Mouse (Mus musculus): ENCODE data around the gene Slc30a9. TPM values are rescaled to one million over a fixed set of nuclear protein-coding genes. Genes with fewer than 3 reads are reported as not detected.

Slc30a9 gene
- 172 and 173 TPM in 2 replicates for polyA plus RNA-seq (2015; fragmentation: Nextera tagmentation; extraction: Ambion mirVana)

DNA sequence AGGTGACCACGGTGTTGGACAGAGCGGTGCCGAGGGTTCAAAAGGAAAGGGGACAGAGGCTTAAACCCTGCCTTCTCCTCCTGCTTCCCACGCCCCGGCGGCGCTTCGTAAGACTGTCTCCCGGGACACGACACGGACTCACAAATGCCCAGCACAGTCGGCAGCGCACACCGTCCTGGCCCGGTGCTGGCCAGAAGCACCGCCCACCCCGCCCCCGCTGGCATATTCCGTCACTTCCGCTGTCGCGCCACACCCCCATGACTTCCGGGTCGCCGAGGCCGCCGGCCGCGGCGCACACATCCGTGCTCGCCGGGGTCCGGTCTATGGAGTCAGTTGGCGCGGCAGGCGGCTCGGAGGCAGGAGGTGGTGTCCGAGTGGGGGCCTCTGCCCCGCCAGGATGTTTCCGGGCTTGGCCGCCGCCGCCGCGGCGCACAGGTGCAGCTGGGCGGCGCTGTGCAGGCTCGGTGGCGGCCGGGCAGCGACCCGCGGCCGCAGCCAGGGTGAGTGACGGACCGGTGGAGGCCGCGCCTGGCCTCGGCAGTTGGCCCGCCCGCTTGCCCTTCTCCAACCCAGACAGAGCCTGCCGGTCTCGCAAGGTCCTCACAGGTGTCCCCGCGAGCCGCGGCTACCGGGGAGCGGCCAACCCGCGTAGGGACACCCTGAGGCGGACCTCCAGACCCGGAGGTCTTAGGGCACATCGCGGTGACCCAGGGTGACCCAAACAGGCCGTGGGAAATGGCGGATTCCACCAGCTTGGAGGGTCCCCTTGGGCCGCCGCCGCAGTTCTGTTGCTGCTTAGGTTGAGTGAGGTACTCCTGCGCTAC is at the start of gene Slc30a9:
TSS of gene Slc30a9 (plus strand) at position 258 of the 824 bp plus-strand sequence.
- no peaks in the 10 kb centered on the region for H3K9me3 ChIP-seq
- H3K36me3 ChIP-seq = 0 out of 2 replicates have a peak, but pooled peaks cover 5% of the 10 kb centered on the region
- peak within 1 kb of the TSS; percentile 88 for H3K4me2 ChIP-seq
- ATAC-seq (ENCODE audit: low read depth) = peak; percentile 97
- peak within 1 kb of the TSS; percentile 95 for H3K9ac ChIP-seq
- under 1% methylated on average over 81 of the region's 83 CpGs for WGBS
- H3K27ac ChIP-seq (replicated peaks) = peak within 1 kb of the TSS; percentile 83
- no peaks in the 10 kb centered on the region for H3K27me3 ChIP-seq
- H3K4me1 ChIP-seq (replicated peaks) = peaks cover 30% of the 10 kb centered on the region
- peak within 1 kb of the TSS; percentile 98 for H3K4me3 ChIP-seq

DNA sequence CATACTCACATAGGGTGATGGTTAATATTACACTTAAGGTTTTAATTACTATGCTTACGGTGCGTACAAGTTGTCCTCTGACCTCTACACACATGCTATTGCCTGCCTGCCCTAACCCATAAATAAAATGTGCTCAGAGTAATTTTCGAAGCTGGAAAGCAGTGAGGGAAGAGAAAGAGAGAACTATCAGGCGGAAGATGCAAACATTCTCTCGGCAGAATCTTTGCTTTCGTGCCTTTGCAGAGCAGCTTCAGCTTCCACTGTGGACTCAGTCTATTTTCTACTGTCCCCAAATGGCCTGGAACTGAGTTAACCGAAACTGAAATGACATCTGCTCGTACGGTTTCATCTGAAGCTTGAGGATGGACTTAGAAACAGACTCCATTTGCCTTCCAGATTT is 48.3 kb upstream of the Slc30a9 start:
- 89% methylated on average over 9 of the region's 9 CpGs for WGBS
- no peak for ATAC-seq (ENCODE audit: low read depth)
- no peak overlapping the region for H3K27ac ChIP-seq (replicated peaks)
- H3K9me3 ChIP-seq = no peaks in the 10 kb centered on the region
- no peak overlapping the region for H3K4me2 ChIP-seq
- 0 out of 2 replicates have a peak, but pooled peaks cover 4% of the 10 kb centered on the region for H3K36me3 ChIP-seq
- H3K4me3 ChIP-seq = no peak overlapping the region
- no peak overlapping the region for H3K9ac ChIP-seq
- H3K27me3 ChIP-seq = no peaks in the 10 kb centered on the region; the same call in 1 of the 2 replicates
- H3K4me1 ChIP-seq (replicated peaks) = peaks cover 27% of the 10 kb centered on the region

DNA sequence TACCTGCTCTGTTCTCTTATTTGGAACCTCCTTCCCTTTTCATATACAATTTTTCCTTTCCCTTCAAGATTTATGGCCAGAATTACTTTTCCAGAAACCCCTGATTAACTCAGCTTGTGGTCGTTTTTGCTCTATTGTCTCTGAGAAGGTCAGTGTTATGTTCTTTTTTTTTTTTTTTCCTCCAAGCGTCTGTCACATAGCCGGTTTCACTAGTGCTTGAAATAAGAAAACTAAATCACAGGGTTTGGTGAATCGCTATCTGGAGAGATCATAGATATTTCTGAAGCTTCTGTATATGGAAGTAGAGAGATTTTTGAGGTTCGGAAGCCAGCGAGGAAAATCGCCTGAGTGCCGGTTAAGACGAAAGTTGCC is 46.6 kb upstream of the Slc30a9 start:
- H3K9ac ChIP-seq = peak overlapping the region; percentile 57
- H3K27me3 ChIP-seq = no peaks in the 10 kb centered on the region; the same call in 1 of the 2 replicates
- peaks cover 27% of the 10 kb centered on the region for H3K4me1 ChIP-seq (replicated peaks)
- peak overlapping the region; percentile 94 for H3K4me3 ChIP-seq
- H3K27ac ChIP-seq (replicated peaks) = peak overlapping the region; percentile 25; the same call in 1 of the 2 replicates
- 1% methylated on average over 9 of the region's 9 CpGs for WGBS
- ATAC-seq (ENCODE audit: low read depth) = peak; percentile 6; the same call in 1 of the 2 replicates
- no peaks in the 10 kb centered on the region for H3K9me3 ChIP-seq
- H3K36me3 ChIP-seq = peaks cover 19% of the 10 kb centered on the region
- peak overlapping the region; percentile 79 for H3K4me2 ChIP-seq

DNA sequence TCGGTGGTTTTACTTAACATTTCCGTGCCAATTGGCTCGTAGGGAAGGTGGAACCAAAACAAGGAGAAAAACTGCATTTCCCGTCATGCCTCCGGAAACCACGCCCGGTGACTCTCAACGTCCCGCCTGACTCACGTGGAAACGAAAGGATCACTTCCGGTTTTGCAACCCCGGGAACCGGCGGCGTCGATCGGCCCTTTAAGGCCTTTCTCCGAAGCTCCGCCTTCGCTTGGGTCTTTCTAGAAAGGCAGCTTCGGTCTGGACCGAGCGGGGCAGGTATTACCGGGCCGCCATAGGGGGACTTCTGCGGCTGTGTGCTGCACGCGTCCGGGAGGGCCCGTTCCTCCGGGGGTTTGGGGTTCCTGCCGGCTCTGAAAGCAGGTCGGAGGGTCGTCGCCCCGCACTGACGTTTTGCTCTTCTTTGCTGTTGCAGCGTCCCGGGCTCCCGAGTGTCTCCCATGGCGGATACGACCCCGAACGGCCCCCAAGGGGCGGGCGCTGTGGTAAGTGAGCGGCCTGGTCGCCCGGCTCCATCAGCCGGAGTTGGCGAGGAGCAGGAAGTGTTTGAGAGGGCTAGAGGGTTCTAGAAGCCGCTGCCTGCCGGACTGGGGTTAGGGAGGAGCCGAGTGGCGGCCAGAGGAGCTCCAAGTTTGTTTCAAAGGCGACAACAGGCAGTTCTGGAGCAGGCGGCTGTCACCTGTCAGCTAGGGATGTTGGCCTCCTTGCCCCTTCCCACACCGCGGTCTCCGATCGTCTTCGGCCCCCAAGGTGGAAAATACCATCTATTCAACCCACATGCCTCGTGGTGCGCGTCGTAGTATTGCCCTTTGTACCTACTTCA is 46.0 kb upstream of the Slc30a9 start, which contains the start of gene Tmem33:
TSS of gene Tmem33 (plus strand) at position 35 of the 841 bp plus-strand sequence.
- Histone ChIP-seq H3K27me3 (no peaks in the 10 kb centered on the region; the same call in 1 of the 2 replicates), H3K9me3 (no peaks in the 10 kb centered on the region), H3K27ac (replicated peaks) (peak within 1 kb of the TSS; percentile 95), H3K9ac (peak within 1 kb of the TSS; percentile 94), H3K4me1 (replicated peaks) (peaks cover 27% of the 10 kb centered on the region), H3K36me3 (peaks cover 25% of the 10 kb centered on the region), H3K4me2 (peak within 1 kb of the TSS; percentile 79), H3K4me3 (peak within 1 kb of the TSS; percentile 94)
- ATAC-seq (ENCODE audit: low read depth) = peak; percentile 93
- WGBS = under 1% methylated on average over 67 of the region's 67 CpGs

DNA sequence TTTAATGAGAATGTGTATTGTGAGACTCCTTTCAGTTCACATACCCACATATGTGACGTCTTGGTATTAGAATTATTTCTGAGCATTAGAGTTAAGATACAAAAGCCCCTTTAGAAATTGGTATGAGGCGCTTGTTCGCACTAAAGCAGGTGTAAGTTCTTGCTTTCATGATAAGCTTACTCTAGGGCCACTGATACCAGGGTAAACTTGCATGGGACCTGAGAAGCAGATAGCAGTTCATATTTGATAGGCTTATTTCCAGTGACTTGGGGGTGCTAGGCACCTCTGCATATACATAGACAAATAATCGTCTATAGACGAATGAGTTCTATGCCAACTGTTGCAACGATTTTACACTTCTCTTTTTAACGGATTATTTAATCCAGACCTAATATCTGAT is 43.8 kb upstream of the Slc30a9 start:
- no peak for ATAC-seq (ENCODE audit: low read depth)
- Histone ChIP-seq H3K4me2 (no peak overlapping the region), H3K36me3 (peaks cover 45% of the 10 kb centered on the region), H3K4me1 (replicated peaks) (peaks cover 27% of the 10 kb centered on the region), H3K9me3 (no peaks in the 10 kb centered on the region), H3K9ac (no peak overlapping the region), H3K27me3 (no peaks in the 10 kb centered on the region; the same call in 1 of the 2 replicates), H3K4me3 (no peak overlapping the region), H3K27ac (replicated peaks) (no peak overlapping the region)
- WGBS = 94% methylated on average over 7 of the region's 7 CpGs

DNA sequence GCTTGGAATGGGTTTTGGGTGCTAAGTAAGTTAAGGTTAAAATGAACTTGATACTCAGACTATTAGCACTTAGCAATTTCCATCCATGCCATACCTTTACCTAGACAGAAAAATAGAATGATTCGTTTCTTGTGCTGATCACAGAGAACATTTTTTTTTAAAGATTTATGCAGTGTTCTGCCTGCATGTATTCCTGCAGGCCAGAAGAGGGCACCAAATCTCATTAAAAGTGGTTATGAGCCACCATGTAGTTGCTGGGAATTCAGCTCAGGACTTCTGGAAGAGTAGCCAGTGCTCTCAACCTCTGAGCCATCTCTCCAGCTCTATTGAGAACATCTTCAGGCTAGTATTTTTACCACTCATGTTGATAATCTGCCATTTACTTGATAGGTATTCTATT is 40.6 kb upstream of the Slc30a9 start:
- Histone ChIP-seq H3K4me2 (no peak overlapping the region), H3K27ac (replicated peaks) (no peak overlapping the region), H3K4me3 (no peak overlapping the region), H3K27me3 (no peaks in the 10 kb centered on the region), H3K9me3 (no peaks in the 10 kb centered on the region), H3K36me3 (peaks cover 60% of the 10 kb centered on the region), H3K9ac (no peak overlapping the region), H3K4me1 (replicated peaks) (peaks cover 18% of the 10 kb centered on the region)
- ATAC-seq (ENCODE audit: low read depth) = no peak
- WGBS = 89% methylated on average over 1 of the region's 1 CpGs

DNA sequence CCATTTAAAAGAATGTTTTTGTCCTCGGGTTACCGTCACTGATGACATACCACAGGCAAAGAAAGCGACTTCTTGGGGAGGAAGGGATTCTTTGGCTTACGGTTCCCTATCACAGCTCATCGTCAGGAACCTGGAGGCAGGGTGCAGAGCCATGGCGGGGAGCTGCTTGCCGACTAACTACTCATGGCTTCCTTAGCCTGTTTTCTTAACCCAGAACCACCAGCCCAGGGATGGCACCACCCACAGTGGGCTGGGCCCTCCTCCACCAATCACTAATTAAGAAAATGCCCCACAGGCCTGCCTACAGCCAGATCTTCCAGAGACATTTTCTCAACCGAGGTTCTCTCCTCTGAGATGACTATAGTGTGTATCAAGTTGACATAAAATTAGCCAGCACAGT is 37.4 kb upstream of the Slc30a9 start:
- peaks cover 48% of the 10 kb centered on the region for H3K36me3 ChIP-seq
- H3K9me3 ChIP-seq = no peaks in the 10 kb centered on the region
- H3K27me3 ChIP-seq = no peaks in the 10 kb centered on the region
- WGBS = 95% methylated on average over 8 of the region's 8 CpGs
- no peak for ATAC-seq (ENCODE audit: low read depth)
- no peak overlapping the region for H3K9ac ChIP-seq
- H3K27ac ChIP-seq (replicated peaks) = no peak overlapping the region
- no peak overlapping the region for H3K4me3 ChIP-seq
- no peaks in the 10 kb centered on the region for H3K4me1 ChIP-seq (replicated peaks)
- no peak overlapping the region for H3K4me2 ChIP-seq

DNA sequence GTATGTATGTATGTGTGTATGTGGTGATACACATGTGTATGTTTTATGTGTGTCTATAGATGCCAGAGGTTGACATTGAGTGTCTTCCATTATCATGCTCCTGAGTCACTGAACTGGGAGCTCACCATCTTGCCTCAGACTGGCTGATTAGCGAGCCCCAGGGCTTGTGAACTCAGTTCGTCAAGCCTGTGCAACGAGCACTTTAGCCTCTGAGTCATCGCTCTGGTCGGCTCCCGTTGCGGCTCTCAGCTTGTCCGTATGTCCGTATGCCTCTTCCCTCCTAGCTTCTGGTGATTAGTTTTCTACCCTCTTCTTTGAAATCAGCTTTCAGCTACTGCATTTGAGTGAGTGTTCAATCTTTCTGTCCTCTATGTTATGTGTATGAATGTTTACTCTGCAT is 27.3 kb upstream of the Slc30a9 start:
- H3K4me1 ChIP-seq (replicated peaks) = no peaks in the 10 kb centered on the region
- no peak overlapping the region for H3K4me3 ChIP-seq
- no peak overlapping the region for H3K27ac ChIP-seq (replicated peaks)
- H3K9me3 ChIP-seq = no peaks in the 10 kb centered on the region
- no peak for ATAC-seq (ENCODE audit: low read depth)
- H3K9ac ChIP-seq = no peak overlapping the region
- H3K27me3 ChIP-seq = no peaks in the 10 kb centered on the region
- H3K4me2 ChIP-seq = no peak overlapping the region
- 96% methylated on average over 9 of the region's 9 CpGs for whole genome bisulfite sequencing
- peaks cover 36% of the 10 kb centered on the region for H3K36me3 ChIP-seq

DNA sequence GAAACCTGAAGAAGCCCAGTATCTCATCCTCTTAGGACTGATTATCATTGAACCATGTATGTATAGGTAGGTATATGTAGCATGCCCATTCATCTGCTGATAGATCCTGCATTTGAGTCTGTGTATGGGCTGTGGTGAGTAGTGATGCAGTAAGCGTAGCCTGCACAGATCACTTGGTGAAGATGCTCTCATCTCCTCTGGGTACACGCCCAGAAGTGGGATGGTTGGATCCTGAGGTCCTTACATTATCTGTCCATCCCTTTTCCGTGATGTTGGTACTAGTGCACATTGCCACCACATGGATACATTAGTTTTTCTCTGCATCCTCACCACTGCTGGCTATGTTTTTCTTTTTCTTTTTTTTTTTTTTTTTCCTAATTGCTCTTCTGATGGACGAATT is 26.9 kb upstream of the Slc30a9 start:
- H3K9ac ChIP-seq = no peak overlapping the region
- H3K27ac ChIP-seq (replicated peaks) = no peak overlapping the region
- H3K27me3 ChIP-seq = no peaks in the 10 kb centered on the region
- no peak overlapping the region for H3K4me3 ChIP-seq
- H3K9me3 ChIP-seq = no peaks in the 10 kb centered on the region
- H3K4me1 ChIP-seq (replicated peaks) = no peaks in the 10 kb centered on the region
- H3K36me3 ChIP-seq = peaks cover 40% of the 10 kb centered on the region
- 95% methylated on average over 4 of the region's 4 CpGs for WGBS
- no peak for ATAC-seq (ENCODE audit: low read depth)
- H3K4me2 ChIP-seq = no peak overlapping the region

DNA sequence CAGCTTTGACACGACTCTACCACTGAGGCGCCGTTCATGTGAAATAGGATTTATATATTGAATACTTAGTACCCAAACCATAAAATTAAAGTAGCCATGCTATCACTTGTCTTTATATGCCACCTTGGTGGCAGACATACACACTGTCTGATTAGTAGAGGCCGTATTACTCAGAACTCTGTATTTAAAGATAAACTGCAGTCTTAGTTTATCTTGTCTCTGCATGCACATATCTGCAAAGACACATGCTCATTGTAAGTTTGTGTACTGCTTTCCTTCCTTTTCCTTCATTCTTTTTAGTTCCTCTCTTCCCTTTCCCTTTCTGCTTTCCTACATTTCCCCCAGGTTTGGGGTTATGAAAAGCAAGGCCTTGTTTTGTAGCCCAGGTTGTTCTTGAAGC is 26.4 kb upstream of the Slc30a9 start:
- 88% methylated on average over 4 of the region's 4 CpGs for WGBS
- ATAC-seq (ENCODE audit: low read depth) = no peak

DNA sequence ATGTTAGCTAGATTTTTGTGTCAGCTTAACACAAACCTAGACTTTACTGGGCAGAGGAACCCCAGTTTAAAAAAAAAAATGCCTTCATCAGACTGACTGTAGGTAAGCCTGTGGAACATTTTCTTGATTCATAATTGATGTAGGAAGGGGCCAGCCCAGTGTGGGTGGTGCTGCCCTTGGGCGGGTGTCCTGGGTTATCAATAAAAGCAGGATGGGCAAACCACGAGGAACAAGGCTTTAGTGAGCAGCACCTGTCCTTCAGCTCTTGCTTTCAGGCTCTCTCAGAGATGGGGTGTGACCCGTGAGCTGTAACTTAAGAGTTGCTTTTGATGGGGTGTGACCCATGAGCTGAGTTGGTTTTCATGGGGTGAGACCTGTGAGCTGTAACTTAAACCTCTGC is 11.7 kb upstream of the Slc30a9 start:
- no peak overlapping the region for H3K27ac ChIP-seq (replicated peaks)
- WGBS = 84% methylated on average over 3 of the region's 3 CpGs

More for the DNA sequence above, 26.4 kb upstream of the Slc30a9 start:
- peaks cover 46% of the 10 kb centered on the region for H3K36me3 ChIP-seq
- H3K9me3 ChIP-seq = no peaks in the 10 kb centered on the region
- no peaks in the 10 kb centered on the region for H3K27me3 ChIP-seq
- H3K4me2 ChIP-seq = no peak overlapping the region
- no peak overlapping the region for H3K27ac ChIP-seq (replicated peaks)
- H3K4me1 ChIP-seq (replicated peaks) = no peaks in the 10 kb centered on the region
- no peak overlapping the region for H3K9ac ChIP-seq
- H3K4me3 ChIP-seq = no peak overlapping the region

DNA sequence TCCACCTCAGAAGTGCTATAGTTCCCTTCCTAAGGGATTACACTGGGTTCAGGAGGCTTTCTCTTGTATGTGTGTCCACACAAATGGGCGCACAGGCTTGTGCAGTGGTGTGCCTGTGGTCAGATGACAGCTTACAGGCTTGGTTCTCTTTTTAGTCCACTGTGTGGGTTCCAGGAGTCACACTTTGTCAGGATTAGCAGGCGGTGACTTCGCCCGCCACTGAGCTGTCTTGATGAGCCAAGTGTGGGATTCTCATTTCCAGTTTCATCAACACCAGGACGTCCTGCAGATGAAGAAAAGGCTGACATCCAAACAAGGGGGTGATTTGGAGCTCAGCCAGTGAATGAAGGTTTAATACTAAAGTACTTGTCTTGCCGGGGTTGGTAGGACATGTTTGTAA is 11.1 kb upstream of the Slc30a9 start:
- H3K27me3 ChIP-seq = no peaks in the 10 kb centered on the region
- no peaks in the 10 kb centered on the region for H3K4me1 ChIP-seq (replicated peaks)
- H3K27ac ChIP-seq (replicated peaks) = no peak overlapping the region
- 90% methylated on average over 6 of the region's 6 CpGs for WGBS
- H3K4me2 ChIP-seq = no peak overlapping the region
- no peaks in the 10 kb centered on the region for H3K9me3 ChIP-seq
- no peak overlapping the region for H3K4me3 ChIP-seq
- H3K9ac ChIP-seq = no peak overlapping the region
- ATAC-seq (ENCODE audit: low read depth) = no peak
- peaks cover 13% of the 10 kb centered on the region for H3K36me3 ChIP-seq

More for the DNA sequence above, 11.7 kb upstream of the Slc30a9 start:
- Histone ChIP-seq H3K36me3 (peaks cover 16% of the 10 kb centered on the region), H3K4me1 (replicated peaks) (no peaks in the 10 kb centered on the region), H3K4me2 (no peak overlapping the region), H3K9me3 (no peaks in the 10 kb centered on the region), H3K27me3 (no peaks in the 10 kb centered on the region), H3K9ac (no peak overlapping the region), H3K4me3 (no peak overlapping the region)
- no peak for ATAC-seq (ENCODE audit: low read depth)
